Mouse (Mus musculus): ENCODE measurements around the gene Emx1.

DNA sequence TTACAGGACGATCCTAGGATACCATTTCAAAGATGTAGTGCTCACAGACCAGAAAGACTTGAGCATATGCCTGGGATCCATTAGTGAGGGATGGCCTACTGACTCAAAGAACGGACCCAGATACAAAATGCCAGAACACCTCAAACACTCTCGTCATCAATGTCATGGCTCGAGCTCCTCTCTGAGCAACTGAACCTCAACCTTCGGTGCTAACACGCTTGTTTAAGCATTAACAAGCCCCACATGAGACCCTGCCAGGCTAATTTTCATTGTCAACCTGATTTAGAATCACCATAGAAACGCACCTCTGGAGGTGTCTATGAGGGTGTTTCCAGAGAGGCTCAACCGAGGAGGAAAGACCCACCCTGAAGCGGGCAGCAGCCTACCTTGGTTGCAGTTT is 62.6 kb downstream of the Emx1 start:
- no peak for TF ChIP-seq POLR2A (IDR thresholded peaks at IDR 0.05; ENCODE audit: borderline replicate concordance, control insufficient read depth, low read depth, low read length)
- TF ChIP-seq CTCF (IDR thresholded peaks at IDR 0.05; ENCODE audit: control insufficient read depth, insufficient read depth, low read length), result no peak
